Mouse (Mus musculus): ENCODE measurements around the gene Gabrb2. TPM values are rescaled to one million over a fixed set of nuclear protein-coding genes. Genes with fewer than 3 reads are reported as not detected.

Gene Gabrb2
- polyA plus RNA-seq (2012; fragmentation: generic; extraction: Trizol): not detected

GRCm38 (mm10) chr11:42418996-42419782, at the start of gene Gabrb2:
TSS of gene Gabrb2 (plus strand) at chr11:42419757.

Other genes with a start within 250 kb of the Gabrb2 start
- gene Gabra1, start 236.8 kb upstream of the Gabrb2 start, polyA plus RNA-seq (2012; fragmentation: generic; extraction: Trizol): not detected
- not detected for gene Gabra6, start 98.7 kb upstream of the Gabrb2 start, polyA plus RNA-seq (2012; fragmentation: generic; extraction: Trizol)